Mouse (Mus musculus) 416B (cell line): ENCODE measurements around the gene Olfr918.

Source experiments
- DNase-seq: peaks from one replicate; pipeline ENCODE4 v3.0.0; 2011; ENCODE audit warnings: low read depth

Olfr918 gene

GRCm38 (mm10) chr9:38674501-38674900 is at the start of gene Olfr918:
TSS of gene Olfr918 (minus strand) at chr9:38674601.
- DNase-seq, result no peak

- peak; percentile 61 for DNase-seq
Observed at GRCm38 (mm10) chr9:38724044-38724443, 49.6 kb upstream of the Olfr918 start.

GRCm38 (mm10) chr9:38718927-38719441 is 44.6 kb upstream of the Olfr918 start:
- peak; percentile 49 for DNase-seq

DNA sequence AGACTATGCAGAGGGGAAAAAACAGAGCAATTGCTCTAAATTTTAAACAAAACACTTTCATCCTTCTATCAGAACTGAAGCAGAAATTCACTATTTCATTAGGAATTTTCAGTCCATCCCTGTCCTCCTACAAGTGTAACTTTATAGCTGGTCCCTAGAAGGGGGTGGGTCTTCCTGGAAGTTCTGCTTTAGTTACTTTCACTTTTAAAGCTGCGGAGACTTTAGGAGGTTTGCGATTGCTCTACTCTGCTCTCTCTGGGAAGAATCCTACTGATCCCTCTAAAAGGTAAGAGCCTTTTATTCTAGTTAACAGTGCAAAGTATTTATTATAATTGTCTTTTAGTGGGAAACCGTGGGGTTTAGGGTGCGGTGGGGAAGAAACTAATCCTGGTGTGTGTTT is 43.7 kb upstream of the Olfr918 start, which contains the start of gene Vwa5a:
TSS of gene Vwa5a (plus strand) at position 167 of the 400 bp plus-strand sequence.
- peak; percentile 82 for DNase-seq

- DNase-seq, result peak; percentile 56
Observed at GRCm38 (mm10) chr9:38672887-38673286, 1.5 kb downstream of the Olfr918 start.

GRCm38 (mm10) chr9:38665742-38666141 is 8.7 kb downstream of the Olfr918 start, which contains the start of gene Olfr917:
TSS of gene Olfr917 (minus strand) at chr9:38665842.
- DNase-seq, result no peak

GRCm38 (mm10) chr9:38659775-38660174 is 14.6 kb downstream of the Olfr918 start, which contains the start of gene Olfr916:
TSS of gene Olfr916 (minus strand) at chr9:38659875.
- no peak for DNase-seq

DNA sequence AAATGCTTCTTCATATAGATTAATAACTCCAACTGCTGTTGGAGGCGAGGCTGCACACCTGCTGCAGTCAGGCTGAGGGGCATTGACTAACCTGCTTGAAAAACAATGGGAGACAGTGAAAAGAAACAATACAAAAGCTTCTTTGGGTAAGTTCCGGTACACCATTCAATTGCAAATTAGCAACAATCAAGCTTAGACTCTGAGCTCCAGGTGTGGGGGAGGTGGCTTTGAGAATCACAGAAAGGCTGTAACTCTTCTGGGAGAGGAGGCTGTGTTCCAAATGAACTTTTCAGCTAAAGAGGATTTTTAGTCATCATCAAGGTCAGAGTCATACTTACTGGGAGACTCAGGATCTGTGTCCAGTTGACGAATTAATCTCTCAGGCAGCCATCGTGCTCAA is 42.0 kb downstream of the Olfr918 start:
- no peak for DNase-seq
